Mouse (Mus musculus): Measurements from ENCODE around the gene Gab2.

The Gab2 gene

GRCm38 (mm10) chr7:97081242-97081958 is at the start of gene Gab2:
Gab2 (plus strand) TSS chr7:97081586.
- peak; percentile 81 for DNase-seq (ENCODE audit: low read depth)

GRCm38 (mm10) chr7:97032412-97032811 is 49.0 kb upstream of the Gab2 start:
- no peak for DNase-seq (ENCODE audit: low read depth)

GRCm38 (mm10) chr7:97039641-97040040 is 41.7 kb upstream of the Gab2 start:
- DNase-seq (ENCODE audit: low read depth) = no peak

GRCm38 (mm10) chr7:97041868-97042449 is 39.4 kb upstream of the Gab2 start:
- DNase-seq (ENCODE audit: low read depth) = no peak

DNA sequence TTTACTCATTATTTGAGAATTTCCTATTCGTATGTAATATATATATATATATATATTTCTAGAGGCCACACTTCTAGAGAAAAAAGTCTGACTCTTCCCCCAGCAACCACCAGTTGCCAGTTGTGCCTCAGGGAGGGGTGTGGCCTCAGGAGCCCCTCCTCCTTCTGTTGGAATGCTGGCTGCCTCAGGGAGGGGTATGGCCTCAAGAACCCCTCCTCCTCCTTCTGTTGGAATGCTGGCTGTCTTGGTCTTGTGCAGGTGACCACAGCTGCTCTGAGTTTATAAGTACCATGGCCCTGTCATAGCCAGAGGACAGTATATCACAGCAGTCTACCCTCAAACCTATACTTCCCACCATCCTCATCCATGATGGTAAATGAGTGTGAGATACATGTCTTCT is 38.4 kb upstream of the Gab2 start:
- DNase-seq (ENCODE audit: low read depth) = no peak

GRCm38 (mm10) chr7:97060966-97061365 is 20.4 kb upstream of the Gab2 start:
- DNase-seq (ENCODE audit: low read depth) = no peak

- no peak for DNase-seq (ENCODE audit: low read depth)
Observed at GRCm38 (mm10) chr7:97071512-97071911, 9.9 kb upstream of the Gab2 start.

DNA sequence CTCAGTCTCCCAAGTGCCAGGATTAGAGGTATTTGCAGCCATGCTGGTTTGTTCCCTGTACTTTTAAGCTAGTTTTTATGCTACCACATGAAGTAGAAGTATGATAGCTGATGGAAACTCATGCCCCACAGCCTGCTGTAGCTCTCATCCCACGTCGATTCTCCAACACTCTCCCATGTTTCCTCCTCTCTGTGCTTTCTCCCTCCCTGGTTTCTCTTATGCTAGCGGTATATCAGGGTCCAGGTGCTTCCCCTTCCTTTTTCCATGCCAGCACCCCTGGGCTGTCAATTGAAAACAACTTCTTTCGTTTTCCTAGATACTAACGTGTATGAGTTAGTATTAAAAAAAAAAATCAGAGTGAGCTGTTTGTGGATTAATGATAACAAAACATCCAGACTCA is 9.3 kb upstream of the Gab2 start:
- DNase-seq (ENCODE audit: low read depth) = no peak

GRCm38 (mm10) chr7:97074974-97075373 is 6.4 kb upstream of the Gab2 start:
- DNase-seq (ENCODE audit: low read depth) = no peak

- no peak for DNase-seq (ENCODE audit: low read depth)
Observed at GRCm38 (mm10) chr7:97076977-97077376, 4.4 kb upstream of the Gab2 start.

DNA sequence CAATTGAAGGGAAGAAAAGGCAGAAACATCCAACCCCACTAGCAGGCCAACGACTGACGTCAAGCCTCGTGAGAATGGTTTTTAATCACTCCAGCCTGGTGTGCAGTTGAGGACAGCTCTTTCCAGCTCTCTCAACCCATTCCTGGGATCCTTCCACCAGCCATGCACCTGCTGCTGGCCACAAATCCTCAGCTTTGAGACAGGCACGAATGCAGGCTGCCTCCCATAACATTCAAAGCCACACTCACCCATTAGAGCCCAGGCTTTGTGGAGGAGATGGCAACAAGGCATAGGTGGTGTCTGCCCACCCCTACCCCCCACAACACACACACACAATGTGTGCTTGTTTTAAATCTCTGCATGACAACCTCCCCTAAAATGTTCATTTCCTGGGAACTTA is 2.7 kb upstream of the Gab2 start:
- no peak for DNase-seq (ENCODE audit: low read depth)

DNA sequence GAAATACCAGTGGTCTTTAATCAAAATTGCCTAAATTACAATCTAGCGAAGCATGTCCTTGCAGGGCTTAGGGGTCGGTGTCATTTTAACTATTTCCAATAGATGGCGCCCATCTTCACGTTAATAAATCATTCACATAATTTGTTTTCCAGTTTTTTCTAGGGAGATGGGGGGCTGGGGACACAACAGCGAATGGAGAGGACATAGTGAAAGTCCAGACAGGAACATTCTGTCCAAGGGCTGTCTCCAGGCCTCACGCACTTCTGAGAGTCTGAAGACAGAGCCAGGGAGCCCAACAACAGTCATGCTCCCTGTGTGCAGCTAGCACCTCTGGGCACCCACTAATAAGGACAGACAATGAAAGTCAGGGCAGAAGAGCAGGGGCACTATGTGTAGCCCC is 2.2 kb upstream of the Gab2 start:
- peak; percentile 68 for DNase-seq (ENCODE audit: low read depth)

DNA sequence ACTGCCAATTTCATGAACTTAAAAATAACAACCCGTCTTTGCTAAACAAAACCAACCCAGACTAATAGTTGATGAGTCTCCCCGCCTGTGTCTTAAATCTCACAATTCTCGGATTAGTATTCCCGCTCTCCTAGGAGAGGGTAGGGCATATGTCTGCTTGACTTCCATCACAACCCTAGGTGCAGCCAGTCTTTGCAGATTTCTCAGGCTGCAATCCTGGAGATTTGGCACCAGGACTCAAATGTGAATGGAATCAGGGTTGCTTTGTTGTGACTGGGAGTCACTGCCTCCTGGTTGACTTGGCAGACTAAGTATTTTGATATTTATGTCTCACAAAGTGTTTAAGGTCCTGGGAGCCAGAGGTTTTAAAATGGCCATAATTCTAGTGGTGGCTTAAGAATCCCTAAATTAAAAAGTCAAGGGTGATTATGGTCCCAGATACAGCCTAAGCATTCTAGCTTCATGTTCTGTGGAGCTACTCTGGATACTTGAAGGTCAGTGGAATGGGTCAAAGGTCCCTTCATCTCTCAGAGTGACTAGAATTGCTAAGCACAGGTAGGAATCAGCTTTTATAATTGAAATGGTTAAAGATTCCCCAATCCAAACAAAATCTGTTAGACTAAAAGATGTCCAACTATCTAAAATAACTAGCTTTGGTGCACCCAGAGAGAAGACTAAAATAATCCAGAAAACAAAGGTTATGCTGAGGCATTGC is 1.6 kb upstream of the Gab2 start:
- DNase-seq (ENCODE audit: low read depth) = no peak

DNA sequence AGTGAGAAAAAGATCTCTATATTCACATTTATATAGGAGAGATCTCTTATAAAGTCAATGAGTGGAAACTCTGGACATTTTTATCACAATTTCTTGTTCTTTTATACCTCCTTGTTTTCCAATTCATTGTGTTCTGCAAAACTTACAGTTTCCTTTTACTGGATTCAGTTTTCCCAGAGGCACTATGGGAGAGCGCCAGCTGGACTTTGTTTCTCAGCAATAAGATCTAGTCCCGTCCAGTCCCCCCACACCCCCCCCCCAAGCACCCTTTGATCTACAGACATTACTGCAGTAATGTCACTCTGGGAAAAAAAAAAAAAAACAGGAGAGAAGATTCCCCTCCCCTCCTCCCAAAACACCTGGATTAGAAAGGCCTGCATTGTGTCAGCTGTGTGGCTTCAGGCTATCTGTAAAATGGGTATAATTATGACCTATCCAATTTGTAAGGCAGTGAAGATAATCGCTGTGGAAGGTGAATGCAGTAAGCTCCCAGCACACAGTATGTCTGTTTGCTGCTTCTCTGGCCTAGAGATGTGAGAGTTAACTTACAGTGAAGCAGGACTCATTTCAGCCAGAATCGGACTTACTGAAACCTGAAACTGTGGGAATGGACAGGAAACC is 655 bp upstream of the Gab2 start:
- DNase-seq (ENCODE audit: low read depth) = peak; percentile 42

GRCm38 (mm10) chr7:97081959-97082218 is 503 bp downstream of the Gab2 start:
- no peak for DNase-seq (ENCODE audit: low read depth)

GRCm38 (mm10) chr7:97082219-97083101 is 1.1 kb downstream of the Gab2 start:
- peak; percentile 51 for DNase-seq (ENCODE audit: low read depth)

GRCm38 (mm10) chr7:97083579-97083978 is 2.2 kb downstream of the Gab2 start:
- DNase-seq (ENCODE audit: low read depth) = no peak

- peak; percentile 46 for DNase-seq (ENCODE audit: low read depth)
Observed at GRCm38 (mm10) chr7:97084181-97084580, 2.8 kb downstream of the Gab2 start.

GRCm38 (mm10) chr7:97085291-97085690 is 3.9 kb downstream of the Gab2 start:
- peak; percentile 79 for DNase-seq (ENCODE audit: low read depth)

GRCm38 (mm10) chr7:97094241-97094640 is 12.9 kb downstream of the Gab2 start:
- no peak for DNase-seq (ENCODE audit: low read depth)

GRCm38 (mm10) chr7:97108119-97108518 is 26.7 kb downstream of the Gab2 start:
- DNase-seq (ENCODE audit: low read depth) = no peak

DNA sequence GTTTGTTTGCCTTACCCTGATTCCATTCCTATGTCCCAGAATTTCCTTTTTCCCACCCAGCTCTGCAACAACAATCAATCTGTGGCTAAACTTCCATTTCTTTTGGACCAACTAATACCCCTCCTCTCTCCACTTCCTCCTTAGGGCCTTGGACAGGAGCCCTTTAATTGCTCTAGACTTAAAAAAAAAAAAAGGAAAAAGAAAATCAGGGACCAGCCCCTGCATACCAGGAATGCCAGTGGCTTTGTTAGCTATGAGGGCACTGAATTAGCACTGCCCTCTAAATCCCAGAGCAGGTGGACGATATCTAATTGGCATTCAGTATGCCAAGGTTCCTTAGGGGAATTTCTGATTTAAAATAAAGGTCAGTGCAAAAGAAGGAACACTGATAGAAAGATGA is 47.6 kb downstream of the Gab2 start:
- DNase-seq (ENCODE audit: low read depth) = no peak

Data from NIH3T3 (cell line).